Mouse (Mus musculus) testis, postnatal 10 days (tissue): ENCODE measurements at regions not wholly inside any gene's neighbourhood (a gene's known extent, or its start where the extent isn't known, plus 50 kb on each side); places are given as distances from the start of the nearest gene placed in this dataset.

Source experiments
- DNase-seq: peaks from one replicate; pipeline ENCODE4 v3.0.0; 2021; ENCODE audit warnings: low spot score

GRCm38 (mm10) chr1:61419839-61420238 is 218.8 kb upstream of the Pard3b start:
- no peak for DNase-seq

GRCm38 (mm10) chr1:61423253-61423652 is 215.4 kb upstream of the Pard3b start:
- DNase-seq: no peak

- DNase-seq: no peak
Measured at GRCm38 (mm10) chr1:61428706-61429501, 209.7 kb upstream of the Pard3b start.

- no peak for DNase-seq
Measured at GRCm38 (mm10) chr1:61437603-61438002, 201.0 kb upstream of the Pard3b start.

GRCm38 (mm10) chr1:61461435-61461834 is 177.2 kb upstream of the Pard3b start:
- no peak for DNase-seq

- no peak for DNase-seq
Measured at GRCm38 (mm10) chr1:61470617-61471214, 167.9 kb upstream of the Pard3b start.

GRCm38 (mm10) chr1:61471779-61472578 is 166.6 kb upstream of the Pard3b start:
- no peak for DNase-seq

- DNase-seq: no peak
Measured at GRCm38 (mm10) chr1:61472579-61473242, 165.9 kb upstream of the Pard3b start.

- DNase-seq: no peak
Measured at GRCm38 (mm10) chr1:61485459-61485858, 153.2 kb upstream of the Pard3b start.

GRCm38 (mm10) chr1:61524886-61525285 is 113.7 kb upstream of the Pard3b start:
- no peak for DNase-seq

GRCm38 (mm10) chr1:61525881-61526280 is 112.7 kb upstream of the Pard3b start:
- DNase-seq: no peak

GRCm38 (mm10) chr1:61528757-61529156 is 109.9 kb upstream of the Pard3b start:
- DNase-seq: no peak

GRCm38 (mm10) chr1:61530166-61530565 is 108.5 kb upstream of the Pard3b start:
- DNase-seq: no peak

- DNase-seq: peak; percentile 44
Measured at GRCm38 (mm10) chr1:61531487-61531886, 107.1 kb upstream of the Pard3b start.

GRCm38 (mm10) chr1:61540081-61540480 is 98.5 kb upstream of the Pard3b start:
- no peak for DNase-seq

- DNase-seq: no peak
Measured at GRCm38 (mm10) chr1:61541166-61541565, 97.5 kb upstream of the Pard3b start.

GRCm38 (mm10) chr1:61552577-61553517 is 85.8 kb upstream of the Pard3b start:
- DNase-seq: peak; percentile 65

GRCm38 (mm10) chr1:61559514-61559913 is 79.1 kb upstream of the Pard3b start:
- DNase-seq: no peak

- no peak for DNase-seq
Measured at GRCm38 (mm10) chr1:61562091-61562490, 76.5 kb upstream of the Pard3b start.

GRCm38 (mm10) chr1:61565471-61565870 is 73.2 kb upstream of the Pard3b start:
- no peak for DNase-seq

- DNase-seq: no peak
Measured at GRCm38 (mm10) chr1:61574276-61574675, 64.3 kb upstream of the Pard3b start.
